Mouse (Mus musculus) urinary bladder, postnatal 14 days (tissue): ENCODE measurements around the gene Ldha.
"Not testable (repeated sequence)": the region's sequence is repeated elsewhere in the genome, so short reads cannot be mapped to it uniquely, and the experiment has no call there.

Experiments used
- DNase-seq: peaks from one replicate; pipeline ENCODE4 v3.0.0; 2021; ENCODE audit warnings: low spot score

Ldha gene

DNA sequence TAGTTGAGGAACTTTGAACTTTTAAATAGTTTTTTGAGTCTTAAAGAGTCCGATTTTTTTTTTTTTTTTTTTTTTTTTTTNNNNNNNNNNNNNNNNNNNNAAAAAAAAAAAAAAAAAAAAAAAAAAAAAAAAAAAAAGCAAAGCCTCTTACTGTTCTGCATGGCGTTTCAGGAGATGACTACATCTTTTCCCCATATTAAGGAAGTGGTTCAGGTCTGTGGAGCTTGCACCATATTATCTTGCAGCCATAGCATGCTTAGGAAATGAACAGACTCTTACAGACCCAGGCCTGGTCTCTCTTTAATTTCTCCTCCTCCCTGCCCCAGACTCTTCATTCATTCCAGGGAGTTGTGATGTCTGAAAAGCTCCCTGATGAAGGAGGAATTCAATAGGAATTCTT lies 39.7 kb downstream of the Ldha start:
- no peak for DNase-seq

DNA sequence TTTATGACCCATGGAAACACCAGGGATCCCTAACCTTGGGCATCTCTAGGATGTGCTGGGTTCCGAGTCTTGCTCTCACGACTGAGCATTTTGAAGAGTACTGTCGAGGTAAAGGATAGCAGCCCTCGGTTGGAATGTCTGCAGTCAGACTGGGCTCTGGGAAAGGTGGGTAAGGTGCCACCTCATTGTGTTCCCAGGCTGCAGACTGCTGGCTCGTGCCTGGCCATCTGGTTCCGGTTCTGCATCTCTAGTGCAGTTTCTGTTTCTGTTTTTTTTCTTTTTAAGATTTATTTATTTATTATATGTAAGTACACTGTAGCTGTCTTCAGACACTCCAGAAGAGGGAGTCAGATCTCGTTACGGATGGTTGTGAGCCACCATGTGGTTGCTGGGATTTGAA lies 40.7 kb downstream of the Ldha start:
- DNase-seq: not testable (repeated sequence)

DNA sequence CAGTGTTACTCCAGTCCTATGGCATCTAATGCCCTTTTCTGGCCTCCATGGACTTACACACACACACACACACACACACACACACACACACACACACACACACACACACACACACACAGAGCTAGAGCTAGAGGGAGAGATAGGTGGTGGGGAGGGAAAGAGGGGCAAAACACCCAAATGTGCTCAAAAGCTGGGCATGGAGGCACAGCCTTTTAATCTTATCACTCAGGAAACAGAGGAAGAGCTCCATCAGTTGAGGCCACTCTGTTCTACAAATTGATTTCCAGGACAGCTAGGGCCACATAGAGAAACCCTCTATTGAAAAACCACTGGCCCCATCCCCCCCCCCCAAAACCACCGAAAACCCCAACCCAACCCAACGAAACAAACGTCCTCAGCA lies 42.0 kb downstream of the Ldha start:
- no peak for DNase-seq

DNA sequence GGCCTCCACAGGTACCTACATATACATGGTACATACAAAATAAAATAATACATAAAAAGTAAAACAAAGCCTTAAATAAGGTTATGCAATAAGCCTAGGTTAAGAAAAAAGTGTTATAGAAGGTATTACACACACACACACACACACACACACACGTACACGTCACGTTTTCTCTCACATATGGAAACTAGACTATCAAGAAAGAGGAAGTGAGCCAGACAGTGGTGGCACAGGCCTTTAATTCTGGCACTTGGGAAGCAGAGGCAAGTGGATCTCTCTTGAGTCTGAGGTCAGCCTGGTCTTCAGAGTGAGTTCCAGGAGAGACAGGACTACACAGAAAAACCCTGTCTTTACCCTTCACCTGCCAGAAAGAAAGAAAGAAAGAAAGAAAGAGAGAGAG lies 54.2 kb downstream of the Ldha start:
- DNase-seq: no peak

DNA sequence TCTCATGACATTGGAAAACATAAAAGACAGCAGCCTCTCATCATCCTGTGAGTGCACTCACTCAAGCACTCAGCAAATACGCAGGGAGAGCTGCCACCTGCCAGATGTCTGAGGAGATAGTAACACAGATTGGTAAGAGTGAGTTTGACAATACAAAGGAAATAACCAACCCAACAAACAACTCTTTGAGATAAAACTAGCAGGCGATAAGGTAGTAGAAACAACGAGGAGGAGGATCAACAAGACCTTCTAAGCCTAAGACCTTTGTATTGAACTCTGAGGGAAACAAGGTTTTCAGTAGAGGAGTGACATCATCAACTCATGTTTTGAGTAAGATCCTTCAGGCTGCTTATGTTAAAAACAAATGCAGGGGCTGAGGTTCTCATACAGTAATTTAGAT lies 58.1 kb downstream of the Ldha start:
- no peak for DNase-seq
